Mouse (Mus musculus) 3134 (cell line): ENCODE data around the gene Pdxp.
"Not testable (repeated sequence)": the region's sequence is repeated elsewhere in the genome, so short reads cannot be mapped to it uniquely, and the experiment has no call there.

Source experiments
- DNase-seq: peaks from one replicate; pipeline ENCODE4 v3.0.0-alpha.2; 2011; ENCODE audit warnings: low spot score; ENCODE audit not compliant: insufficient read length; ENCODE audit errors: extremely low read depth

Pdxp gene

DNA sequence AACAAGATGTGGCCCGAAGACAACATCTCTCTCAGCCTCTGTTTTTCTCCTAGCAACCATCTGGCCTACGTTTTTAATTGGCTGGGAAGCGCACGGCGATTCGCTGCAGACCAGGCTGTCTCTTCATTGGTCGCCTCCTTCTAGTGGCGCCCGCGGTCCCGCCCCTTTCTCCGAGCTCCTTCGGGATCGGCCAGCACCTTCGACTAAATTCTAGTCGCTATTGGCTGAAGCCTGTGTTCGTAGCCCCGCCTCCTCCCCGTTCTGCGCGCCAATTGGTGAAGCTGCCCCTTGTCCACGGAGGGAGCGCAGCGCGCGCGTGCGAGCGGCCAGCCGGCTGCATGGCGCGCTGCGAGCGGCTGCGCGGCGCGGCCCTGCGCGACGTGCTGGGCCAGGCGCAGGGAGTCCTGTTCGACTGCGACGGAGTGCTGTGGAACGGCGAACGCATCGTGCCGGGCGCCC lies at the start of gene Pdxp:
Gene Pdxp (plus strand): TSS at position 288 of the 459 bp plus-strand sequence.
- no peak for DNase-seq

DNA sequence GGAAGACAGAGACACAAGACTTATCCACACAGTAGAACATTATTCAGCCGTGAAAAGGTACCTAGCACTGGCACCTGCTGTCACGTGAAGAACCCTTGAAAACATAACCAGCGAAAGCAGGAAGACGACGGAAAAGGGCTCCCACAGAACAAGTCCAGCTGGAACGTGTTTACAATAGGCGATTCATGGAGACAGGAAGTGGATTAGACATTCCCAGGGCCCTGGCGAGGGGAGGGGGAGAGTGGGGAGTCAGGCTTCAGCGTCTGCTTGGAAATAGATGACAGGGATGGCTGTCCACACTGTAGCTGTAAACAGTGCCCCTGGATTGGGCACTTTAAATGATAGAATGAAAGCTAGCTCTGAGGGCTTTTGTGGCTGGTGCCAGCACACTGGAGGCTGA lies 45.3 kb upstream of the Pdxp start:
- DNase-seq: no peak

DNA sequence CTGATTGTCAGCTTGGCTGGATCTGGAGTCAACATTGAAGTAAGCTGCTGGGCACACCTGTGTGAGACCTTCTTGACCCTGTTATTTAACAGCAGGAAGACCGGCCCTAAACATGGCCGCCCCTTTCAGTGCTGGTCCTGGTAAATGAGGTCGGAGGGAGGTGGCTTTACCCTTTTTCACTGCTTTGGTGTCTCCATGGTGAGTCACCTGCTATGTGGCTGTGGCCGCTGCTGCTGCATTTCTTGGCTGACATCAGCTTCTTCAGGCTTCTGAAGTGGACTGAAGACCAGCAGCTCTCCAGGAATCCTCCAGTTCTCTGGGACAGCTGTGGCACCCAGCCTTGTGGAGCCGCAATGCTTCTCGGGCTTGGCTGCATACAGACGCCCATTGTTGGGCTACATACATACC lies 44.9 kb upstream of the Pdxp start:
- peak; percentile 74 for DNase-seq

DNA sequence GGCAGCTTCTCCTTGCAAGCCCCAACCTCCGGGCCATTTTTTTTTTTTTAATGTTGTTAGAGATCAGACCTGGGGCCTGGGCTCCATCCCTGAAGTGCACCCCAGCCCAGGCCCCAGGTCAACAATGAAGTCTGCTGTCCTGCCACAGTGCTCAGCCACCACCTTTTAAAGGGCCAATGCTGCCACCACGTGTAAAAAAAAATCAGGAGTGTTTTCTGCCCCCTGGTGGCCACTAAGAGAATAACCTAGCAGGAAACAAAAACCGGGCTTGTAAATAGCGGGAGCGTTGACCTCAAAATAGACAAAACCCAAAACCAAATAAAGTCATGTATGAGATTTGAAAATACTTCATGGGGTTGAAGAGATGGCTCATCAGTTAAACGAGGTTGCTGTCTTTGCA lies 43.9 kb upstream of the Pdxp start:
- peak; percentile 49 for DNase-seq

DNA sequence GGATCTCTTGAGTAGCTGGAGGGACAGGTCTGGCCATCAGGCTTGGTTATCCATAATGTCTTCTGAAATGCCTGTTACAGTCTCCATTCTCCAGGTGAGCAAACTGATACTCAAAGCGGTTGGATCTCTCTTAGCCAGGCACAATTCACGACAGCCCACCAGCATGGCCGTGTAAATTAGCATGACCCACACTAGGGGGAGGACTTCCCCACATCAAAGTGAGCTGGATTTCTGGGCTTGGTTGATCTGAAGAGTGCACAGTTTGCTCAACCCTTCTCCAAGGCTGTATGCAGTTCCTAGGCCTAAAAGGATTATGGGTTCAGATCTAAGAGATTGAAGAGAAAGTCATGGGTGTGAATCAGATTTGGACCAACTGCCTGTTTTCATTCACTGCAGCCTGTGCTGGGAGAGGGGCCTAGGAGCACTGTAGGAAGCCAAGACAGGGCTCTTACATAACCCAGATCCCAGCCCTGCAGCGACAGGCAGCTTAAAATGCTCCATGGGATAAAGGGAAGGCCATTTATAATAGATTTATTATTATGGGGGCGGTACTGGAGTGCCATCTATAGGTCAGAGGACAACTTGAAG lies 41.6 kb upstream of the Pdxp start:
- no peak for DNase-seq

DNA sequence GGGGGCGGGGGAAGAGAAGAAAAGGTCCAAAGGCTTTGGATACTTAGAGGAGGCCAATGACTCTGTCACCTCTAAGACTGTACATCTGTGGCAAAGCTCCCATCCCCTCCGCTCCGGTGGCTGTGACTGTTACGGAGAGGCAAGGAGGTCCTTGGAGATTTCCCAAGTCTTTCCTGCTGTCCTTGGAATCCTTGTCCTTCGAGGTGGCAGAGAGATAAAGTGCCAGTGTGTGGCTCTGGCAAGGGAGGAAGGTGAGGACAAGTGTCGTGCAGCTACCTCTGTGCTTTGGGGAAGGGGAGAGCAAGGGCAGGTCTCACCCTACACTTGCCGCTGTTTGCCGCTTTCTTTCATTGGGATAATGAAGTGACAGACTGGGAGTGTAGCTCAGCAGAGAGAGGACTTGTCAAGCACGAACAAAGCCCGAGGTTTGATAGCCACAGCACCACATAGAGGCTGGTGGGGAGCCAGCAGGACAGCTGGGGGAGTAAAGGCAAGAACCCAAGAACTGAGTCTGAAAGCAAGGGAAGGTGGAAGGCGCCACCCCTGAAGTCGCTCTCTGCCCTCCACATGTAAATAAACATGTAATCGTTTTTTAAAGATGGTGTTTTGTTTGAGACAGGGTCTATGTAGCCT lies 39.8 kb upstream of the Pdxp start:
- DNase-seq: no peak

DNA sequence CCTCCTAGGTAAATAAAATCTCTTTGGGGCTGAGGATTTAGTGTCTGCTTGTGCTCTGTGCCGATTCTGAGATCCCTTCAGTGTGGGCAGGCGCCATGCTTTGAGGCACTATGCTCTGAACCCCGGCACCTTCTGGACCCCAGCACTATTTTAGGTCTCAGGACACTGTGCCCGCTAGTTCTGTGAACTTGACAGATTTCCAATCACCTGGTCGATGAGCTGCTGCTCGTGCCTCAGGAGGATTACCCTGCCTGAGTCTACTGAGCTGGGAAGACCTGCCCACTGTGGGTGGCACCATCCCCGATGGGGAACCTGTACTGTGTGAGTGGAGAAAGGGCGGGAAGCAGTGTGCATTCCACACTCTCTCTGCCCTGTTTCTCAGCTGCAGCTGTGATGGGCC lies 38.7 kb upstream of the Pdxp start:
- no peak for DNase-seq

DNA sequence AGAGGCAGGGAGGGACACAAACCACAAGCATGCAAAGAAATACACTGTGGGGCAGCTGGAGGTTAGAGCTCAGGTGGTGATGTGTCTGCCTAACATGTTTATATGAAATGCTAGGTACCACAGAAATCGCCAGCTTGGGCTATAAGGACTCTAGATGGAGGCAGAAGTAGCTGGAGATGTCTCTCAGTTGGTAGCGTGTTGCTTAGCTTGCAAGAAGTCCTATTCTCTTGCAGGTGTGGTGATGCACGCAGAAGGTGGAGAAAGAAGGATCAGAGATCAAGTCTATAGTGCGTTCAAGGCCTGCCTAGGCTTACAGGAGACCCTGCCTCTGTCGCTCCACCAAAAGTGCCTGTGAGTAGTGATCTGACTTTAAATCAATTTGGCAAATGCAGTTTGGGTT lies 38.2 kb upstream of the Pdxp start:
- no peak for DNase-seq

DNA sequence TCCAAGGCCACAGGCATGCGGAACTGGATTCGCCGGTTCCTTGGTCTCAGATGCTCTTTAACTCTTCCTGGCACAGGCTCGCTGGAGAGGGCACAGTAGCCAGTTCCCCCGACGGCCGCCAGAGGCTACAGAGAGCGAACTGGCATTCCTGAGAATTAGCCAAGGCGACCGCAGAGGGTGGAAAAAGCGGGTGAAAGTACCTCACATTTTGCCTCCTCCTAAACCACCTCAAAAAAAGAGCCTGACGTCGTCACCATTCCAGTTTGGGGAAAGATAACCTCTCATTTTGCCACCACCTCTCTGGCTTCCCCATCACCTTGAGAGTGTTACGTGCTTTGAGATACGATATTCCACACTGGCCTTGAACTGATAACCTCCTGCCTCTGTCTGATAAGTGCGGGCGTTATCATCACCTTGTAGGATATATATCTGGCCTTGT lies 37.4 kb upstream of the Pdxp start:
- peak; percentile 82 for DNase-seq

DNA sequence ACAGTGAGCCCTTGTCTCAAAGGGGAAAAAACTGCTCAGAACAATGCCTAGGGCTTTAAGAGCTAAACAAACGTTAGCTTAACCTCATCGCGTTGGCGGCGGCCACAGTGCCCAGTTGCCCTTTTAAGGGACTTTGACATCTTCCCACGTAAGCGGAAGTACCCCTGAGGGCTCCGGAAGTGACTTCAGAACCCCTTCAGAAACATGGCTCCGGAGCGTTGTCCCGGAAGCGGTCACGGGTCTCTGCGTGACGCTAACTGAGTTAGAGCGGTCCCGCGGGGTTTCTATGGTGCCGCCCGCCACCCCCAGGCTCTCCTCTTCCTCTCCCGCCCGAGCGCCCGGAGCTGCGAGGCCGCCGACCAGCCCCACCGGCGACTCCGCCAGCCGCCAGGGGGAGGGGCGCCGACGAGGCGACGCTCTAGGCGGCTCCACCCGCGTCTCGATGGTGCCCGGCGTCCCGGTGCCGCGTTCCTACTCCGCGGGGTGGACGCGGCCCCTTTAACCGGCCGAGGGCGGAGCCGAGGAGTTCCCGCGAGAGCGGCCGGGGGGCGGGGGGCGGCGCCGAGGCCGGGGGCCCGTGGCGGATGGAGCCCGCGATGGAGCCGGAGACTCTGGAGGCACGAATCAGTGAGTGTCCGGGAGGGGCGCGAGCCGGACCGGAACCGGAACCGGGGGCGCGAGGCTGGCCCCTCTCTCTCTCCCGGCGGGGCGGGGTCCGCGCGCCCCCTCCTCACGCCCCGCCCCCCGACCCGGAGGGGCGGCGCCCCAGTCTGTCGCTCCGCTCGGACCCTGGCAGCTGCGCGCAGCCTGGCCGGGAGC lies 36.5 kb upstream of the Pdxp start, which contains the start of gene Gga1:
Gene Gga1 (plus strand): TSS at position 200 of the 819 bp plus-strand sequence.
- DNase-seq: peak; percentile 89

DNA sequence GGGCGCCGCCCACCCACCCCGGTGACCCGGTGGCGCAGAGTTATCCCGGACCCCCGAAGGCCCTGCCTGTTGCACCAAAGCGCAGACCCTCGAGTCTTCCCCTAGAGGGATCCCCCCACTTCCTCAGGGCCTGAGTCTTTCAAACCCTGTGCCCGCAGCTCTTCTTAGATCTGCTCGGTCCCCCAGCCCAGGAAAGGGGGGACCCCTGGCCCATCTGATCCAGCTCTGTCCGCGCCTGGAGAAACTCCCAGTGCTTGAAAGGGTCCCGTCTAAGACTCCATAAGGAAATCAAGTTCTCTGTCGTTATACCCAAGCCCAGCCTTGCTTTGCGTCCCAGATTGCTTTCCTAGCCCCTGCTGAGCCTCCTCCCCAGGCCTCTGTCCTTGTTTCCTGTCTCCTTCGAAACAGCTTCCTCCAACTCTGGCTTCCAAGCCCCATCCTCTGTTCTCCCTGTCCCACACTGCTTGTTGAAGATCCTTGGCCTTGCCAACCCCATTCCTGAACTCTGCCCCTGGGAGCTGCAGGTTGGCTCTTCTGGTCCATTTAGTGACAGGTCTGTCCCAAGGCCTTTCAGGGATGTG lies 35.8 kb upstream of the Pdxp start:
- DNase-seq: no peak

DNA sequence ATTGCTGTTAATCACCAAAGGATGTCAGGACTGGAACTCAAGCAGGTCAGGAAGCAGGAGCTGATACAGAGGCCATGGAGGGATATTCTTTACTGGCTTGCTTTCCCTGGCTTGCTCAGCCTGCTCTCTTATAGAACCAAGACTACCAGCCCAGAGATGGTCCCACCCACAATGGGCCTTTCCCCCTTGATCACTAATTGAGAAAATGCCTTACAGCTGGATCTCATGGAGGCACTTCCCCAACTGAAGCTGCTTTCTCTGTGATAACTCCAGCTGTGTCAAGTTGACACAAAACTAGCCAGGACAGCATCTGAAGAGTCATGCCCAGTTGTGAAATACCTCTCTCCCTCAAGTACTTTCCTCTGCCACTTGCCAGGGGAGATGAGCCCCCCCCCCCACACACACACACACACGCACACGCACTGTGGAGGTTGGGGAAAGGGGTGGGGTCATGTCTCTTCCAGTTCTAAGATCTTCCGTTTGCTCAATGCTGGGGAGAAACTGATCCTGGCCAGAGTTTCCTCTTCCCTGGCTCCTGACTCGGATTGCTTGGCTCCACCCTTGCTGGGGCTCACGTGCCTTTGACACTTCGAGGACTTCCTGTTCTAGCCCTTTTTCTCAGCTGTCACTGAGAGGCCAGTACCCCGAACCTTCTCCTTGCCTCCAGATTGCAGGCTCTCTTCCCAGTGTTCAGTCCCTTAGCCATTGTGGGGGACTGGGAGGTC lies 34.8 kb upstream of the Pdxp start:
- DNase-seq: not testable (repeated sequence)

DNA sequence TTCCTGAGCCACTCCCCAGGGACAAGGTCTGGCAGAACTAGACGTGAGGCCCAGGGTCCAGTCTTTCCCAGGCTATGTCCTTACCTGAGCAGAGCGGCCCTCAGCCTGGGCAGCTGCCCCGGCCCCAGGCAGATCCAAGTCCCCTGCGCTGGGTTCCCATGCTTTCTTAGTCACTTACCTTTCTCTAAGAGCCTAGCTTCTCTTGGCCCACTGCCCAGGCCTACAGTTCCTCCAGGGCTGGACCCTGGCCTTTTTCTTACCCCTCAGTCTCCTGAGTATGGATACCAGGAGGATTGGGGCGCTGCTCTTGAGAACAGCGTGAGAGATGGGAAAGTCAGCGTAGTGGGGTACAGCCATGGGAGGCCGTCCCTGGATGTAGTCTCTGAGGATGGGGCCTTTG lies 33.3 kb upstream of the Pdxp start:
- no peak for DNase-seq

DNA sequence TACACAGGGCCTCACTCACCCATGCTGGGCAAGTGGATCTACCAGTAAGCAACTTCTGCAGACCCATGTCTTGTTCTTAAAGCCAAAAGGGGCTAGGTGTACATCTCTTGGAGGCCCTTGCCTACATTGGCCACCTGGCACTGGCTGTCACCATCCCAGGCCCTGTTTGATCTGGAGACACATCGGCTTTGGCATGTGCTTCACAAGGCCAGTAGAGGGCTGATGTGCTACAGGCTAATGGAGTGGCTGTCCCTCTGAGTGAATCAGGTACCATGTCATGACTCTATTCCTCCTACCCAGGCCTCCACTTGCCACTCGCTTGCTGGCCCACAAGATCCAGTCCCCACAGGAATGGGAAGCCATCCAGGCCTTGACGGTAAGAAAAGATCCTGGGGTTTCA lies 31.9 kb upstream of the Pdxp start:
- no peak for DNase-seq

DNA sequence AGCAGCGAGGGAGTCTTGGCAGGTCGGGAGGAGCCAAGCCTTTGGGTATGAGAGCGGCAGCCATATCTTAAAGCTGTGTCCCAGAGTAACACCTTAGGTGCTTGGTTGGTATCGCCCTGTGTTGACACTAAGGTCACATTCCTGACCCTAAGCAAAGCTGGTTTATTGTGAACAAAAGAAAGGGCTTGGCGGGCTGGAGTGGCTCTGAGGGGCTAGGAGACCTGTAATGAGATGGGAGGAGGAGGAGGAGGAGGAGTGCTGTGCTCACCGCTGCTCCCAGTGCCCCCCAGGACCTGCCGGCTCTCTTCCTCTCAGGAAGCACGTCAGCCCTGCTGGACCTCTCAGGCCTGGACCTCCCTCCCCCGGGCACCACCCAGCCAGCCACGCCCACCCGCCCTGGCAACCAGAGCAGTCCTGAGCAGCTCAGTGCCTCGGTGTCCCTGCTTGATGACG lies 24.3 kb upstream of the Pdxp start:
- no peak for DNase-seq

DNA sequence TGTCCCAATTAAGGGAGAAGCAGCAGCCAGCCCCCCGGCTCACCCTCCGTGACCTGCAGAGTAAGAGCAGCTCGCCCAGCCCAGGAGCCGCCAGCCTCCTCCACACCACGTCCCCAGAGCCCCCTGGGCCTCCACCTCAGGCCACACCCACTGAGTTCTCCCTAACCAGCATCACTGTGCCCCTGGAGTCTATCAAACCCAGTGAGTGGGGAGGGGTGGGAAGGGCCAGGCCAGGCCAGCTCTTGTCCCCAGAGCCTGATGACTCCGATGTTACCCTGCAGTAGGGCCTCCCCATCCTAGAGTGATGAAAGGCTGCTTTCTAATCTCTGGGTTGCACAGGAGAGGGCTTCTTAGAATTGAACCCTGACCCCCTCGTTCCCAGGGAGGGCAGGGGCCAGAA lies 21.3 kb upstream of the Pdxp start:
- DNase-seq: no peak

DNA sequence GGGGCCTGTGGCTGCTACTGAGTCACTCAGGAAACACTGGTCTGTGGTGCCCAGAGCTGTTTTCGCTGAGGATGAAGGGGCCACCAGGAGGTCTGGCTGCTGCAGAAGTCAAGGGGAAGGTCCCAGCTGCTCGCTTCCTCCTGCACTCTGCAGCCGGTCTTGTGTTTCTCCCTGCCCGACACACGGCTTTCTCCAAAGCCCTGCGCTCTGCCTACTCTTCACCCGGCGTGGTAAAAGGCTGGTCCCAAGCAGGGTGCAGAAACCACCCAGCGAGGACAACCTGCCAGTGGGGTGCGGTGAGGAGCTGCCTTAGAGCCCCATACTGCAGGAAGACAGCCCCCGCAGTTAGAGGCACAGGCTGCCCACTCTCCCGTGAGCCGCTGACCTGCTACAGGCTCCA lies 19.0 kb upstream of the Pdxp start:
- no peak for DNase-seq

DNA sequence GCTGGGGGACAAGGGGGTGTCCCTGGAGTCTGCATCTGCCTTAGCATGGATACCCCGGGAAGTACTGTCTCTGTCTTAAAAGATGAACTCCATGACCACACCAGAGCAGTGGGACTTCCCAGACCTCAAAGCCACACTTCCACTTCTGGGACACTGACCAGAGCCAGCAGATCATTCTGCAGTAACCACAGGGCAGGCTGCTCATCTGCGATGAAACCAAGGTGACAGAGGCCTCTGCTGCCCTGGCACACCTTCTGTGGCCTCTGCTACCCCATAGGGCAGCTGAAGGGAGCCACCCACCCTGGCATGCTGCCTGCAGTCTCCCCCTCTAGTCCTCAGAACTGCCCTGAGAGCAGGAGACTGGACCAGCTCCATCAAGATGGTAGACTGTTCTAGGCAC lies 18.0 kb upstream of the Pdxp start:
- no peak for DNase-seq

DNA sequence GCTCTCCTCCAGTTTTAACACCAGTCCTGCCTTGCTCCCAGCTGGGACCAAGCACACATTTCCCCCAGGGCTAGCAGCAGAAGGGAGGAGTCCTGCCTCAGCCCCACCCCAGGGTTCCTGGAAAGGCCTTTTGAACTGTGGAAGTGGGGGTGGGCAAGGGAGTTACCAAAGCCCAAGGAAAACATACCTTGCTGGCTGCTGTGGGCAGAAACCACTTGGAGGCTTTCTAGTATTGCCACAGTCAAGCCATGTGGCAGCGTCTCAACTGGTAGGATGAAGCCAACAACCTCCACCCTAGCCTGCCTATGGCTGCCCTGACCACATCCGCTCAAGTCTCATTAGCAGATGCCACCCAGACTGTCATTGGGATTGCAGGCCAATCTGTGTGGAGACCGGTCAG lies 17.6 kb upstream of the Pdxp start:
- peak; percentile 67 for DNase-seq

DNA sequence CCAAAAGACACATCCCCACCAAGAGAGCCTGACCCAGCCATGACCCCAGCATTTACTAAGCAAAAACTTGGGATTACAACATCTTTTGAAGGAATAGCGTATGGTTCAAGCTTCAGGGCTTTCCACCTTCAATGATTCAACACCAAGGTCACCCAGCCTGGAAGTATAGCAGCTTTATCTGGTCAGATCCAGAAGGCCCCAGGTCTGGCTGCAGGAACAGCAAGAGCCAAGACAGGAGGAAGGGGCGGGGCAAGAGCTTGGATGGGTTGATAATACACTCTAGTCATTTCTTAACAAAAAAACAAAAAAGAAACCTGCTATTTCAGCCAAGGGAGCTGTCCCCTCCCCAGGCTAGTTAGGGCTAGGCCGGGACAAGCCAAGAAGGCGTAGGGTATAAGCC lies 16.2 kb upstream of the Pdxp start:
- no peak for DNase-seq
